In the genomic region with DNA sequence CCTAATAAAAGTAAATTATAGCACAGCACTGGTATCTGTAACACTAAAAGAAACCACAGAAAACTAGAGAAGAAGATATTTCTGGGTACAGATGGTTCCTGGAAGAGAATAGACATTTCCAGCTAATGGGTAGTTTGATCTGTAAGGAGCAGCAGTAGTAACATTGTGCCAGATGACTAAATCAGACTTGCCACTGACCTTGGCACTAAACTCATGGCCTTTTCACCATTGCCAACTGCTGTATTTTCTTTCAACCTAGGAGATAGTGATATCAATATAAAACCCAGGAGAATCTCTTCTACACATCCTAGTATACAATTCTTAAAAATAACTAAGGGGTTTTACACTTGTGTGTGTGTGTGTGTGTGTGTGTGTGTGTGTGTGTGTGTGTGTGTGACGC, we compare ENCODE assay signal across 13 mouse cellular contexts.
"Had no signal": no experiment of that assay in that cellular context is flagged by ENCODE, and none has a peak within 500 bp of the region (broad histone marks: within the 10 kb centered on the region; RNA-seq: fewer than 3 reads in every experiment).

No protein-coding gene starts in this region.

- DNase-seq: kidney, adult 18-20 months; kidney, adult 9 months; kidney, postnatal 14 days; kidney, postnatal 4 days; left cerebral cortex, postnatal 4 days; liver, embryonic 13.5 days; lung, embryonic 14.5 days; lung, postnatal 36 days; retina, postnatal 1 day; right cerebral cortex, postnatal 25 days; thymus, adult 18-20 months; thymus, postnatal 14 days; thymus, postnatal 4 days had no signal
